In genomic region chr12:52429935-52430334, GRCm38 (mm10) we compare ENCODE assay signal across 28 mouse cellular contexts.
DNase-seq lines count a peak whose midpoint lies in the region; ATAC-seq and TF ChIP-seq lines count a peak whose summit lies in the region.
"Had no signal": no experiment of that assay in that cellular context is flagged by ENCODE, and none has a peak within 500 bp of the region (broad histone marks: within the 10 kb centered on the region; RNA-seq: fewer than 3 reads in every experiment).

No protein-coding gene starts in this region.

- no peaks in the 10 kb centered on the region for H3K36me3 ChIP-seq in forebrain, postnatal 0 days (ENCODE audit: insufficient read depth)
- no peaks in the 10 kb centered on the region for H3K36me3 ChIP-seq in forebrain, embryonic 11.5 days (ENCODE audit: control insufficient read depth, insufficient read depth, low read length)
- H3K36me3 ChIP-seq: embryonic facial prominence, embryonic 13.5 days; forebrain, embryonic 10.5 days; heart, embryonic 10.5 days; heart, embryonic 15.5 days; kidney, embryonic 15.5 days; limb, embryonic 13.5 days; lung, embryonic 15.5 days; midbrain, embryonic 10.5 days; neural tube, embryonic 13.5 days; stomach, embryonic 15.5 days had no signal

- no peak overlapping the region for H3K27ac ChIP-seq in forebrain, postnatal 0 days (ENCODE audit: low read depth, low read length)
- no peak overlapping the region for H3K27ac ChIP-seq in forebrain, embryonic 11.5 days (ENCODE audit: low read depth, low read length)
- peak overlapping the region; percentile 47; the same call in 1 of the 2 replicates for H3K27ac ChIP-seq in layer of hippocampus, adult 2 months
- peak overlapping the region; percentile 27; the same call in 1 of the 2 replicates for H3K27ac ChIP-seq in olfactory bulb, adult 2 months (ENCODE audit: insufficient read depth, low read depth, low read length)
- H3K27ac ChIP-seq: embryonic facial prominence, embryonic 13.5 days; forebrain, embryonic 10.5 days; heart, embryonic 10.5 days; heart, embryonic 15.5 days; hindbrain, embryonic 14.5 days; kidney, embryonic 15.5 days; limb, embryonic 13.5 days; lung, embryonic 15.5 days; midbrain, embryonic 10.5 days; neural tube, embryonic 13.5 days; stomach, embryonic 15.5 days had no signal

- TF ChIP-seq CTCF in forebrain, postnatal 0 days (IDR thresholded peaks at IDR 0.05; ENCODE audit: low read depth): no peak
- no peak for TF ChIP-seq CTCF in layer of hippocampus, adult 2 months (conservative IDR thresholded peaks at IDR 0.05)
- no peak for TF ChIP-seq CTCF in olfactory bulb, adult 2 months (IDR thresholded peaks at IDR 0.05; ENCODE audit: insufficient read depth, low read depth, low read length)

- no peak for TF ChIP-seq POLR2A in olfactory bulb, adult 2 months (IDR thresholded peaks at IDR 0.05; ENCODE audit: insufficient read depth, low read depth, low read length)

- H3K4me3 ChIP-seq in forebrain, postnatal 0 days (ENCODE audit: low read depth, low read length): no peak overlapping the region
- H3K4me3 ChIP-seq in forebrain, embryonic 11.5 days (ENCODE audit: low read depth, low read length): no peak overlapping the region
- H3K4me3 ChIP-seq in layer of hippocampus, adult 2 months: no peak overlapping the region
- no peak overlapping the region for H3K4me3 ChIP-seq in olfactory bulb, adult 2 months (ENCODE audit: insufficient read depth, low read depth, low read length)
- H3K4me3 ChIP-seq: embryonic facial prominence, embryonic 13.5 days; forebrain, embryonic 10.5 days; heart, embryonic 10.5 days; heart, embryonic 15.5 days; kidney, embryonic 15.5 days; limb, embryonic 13.5 days; lung, embryonic 15.5 days; midbrain, embryonic 10.5 days; neural tube, embryonic 13.5 days; stomach, embryonic 15.5 days had no signal

- no peaks in the 10 kb centered on the region for H3K9me3 ChIP-seq in forebrain, postnatal 0 days (ENCODE audit: low read length)
- H3K9me3 ChIP-seq in forebrain, embryonic 11.5 days (ENCODE audit: control insufficient read depth, low read length): no peaks in the 10 kb centered on the region
- H3K9me3 ChIP-seq: embryonic facial prominence, embryonic 13.5 days; forebrain, embryonic 10.5 days; heart, embryonic 10.5 days; heart, embryonic 15.5 days; kidney, embryonic 15.5 days; limb, embryonic 13.5 days; lung, embryonic 15.5 days; midbrain, embryonic 10.5 days; neural tube, embryonic 13.5 days; stomach, embryonic 15.5 days had no signal

- intact Hi-C loops in left cerebral cortex, postnatal 25 days (cut with DNase I): no loop called here
- intact Hi-C loops in left cerebral cortex, postnatal 4 days (cut with DNase I): no loop called here

- ATAC-seq in forebrain, postnatal 0 days: peak; percentile 73
- ATAC-seq in forebrain, embryonic 11.5 days (replicated peaks; ENCODE audit: low FRiP score): no peak
- ATAC-seq: midbrain, embryonic 16.5 days had no signal

- H3K4me2 ChIP-seq in forebrain, postnatal 0 days (ENCODE audit: low read depth): no peak overlapping the region
- no peak overlapping the region for H3K4me2 ChIP-seq in forebrain, embryonic 11.5 days (ENCODE audit: low read depth, low read length, severe bottlenecking)
- H3K4me2 ChIP-seq: embryonic facial prominence, embryonic 13.5 days; heart, embryonic 15.5 days; hindbrain, embryonic 14.5 days; kidney, embryonic 15.5 days; limb, embryonic 13.5 days; liver, embryonic 11.5 days; lung, embryonic 15.5 days; neural tube, embryonic 13.5 days; stomach, embryonic 15.5 days had no signal

- no peaks in the 10 kb centered on the region for H3K4me1 ChIP-seq in forebrain, postnatal 0 days (ENCODE audit: insufficient read depth)
- no peaks in the 10 kb centered on the region for H3K4me1 ChIP-seq in forebrain, embryonic 11.5 days (replicated peaks; ENCODE audit: control insufficient read depth, insufficient read depth, low read length)
- H3K4me1 ChIP-seq in olfactory bulb, adult 2 months (ENCODE audit: control insufficient read depth, insufficient read depth, low read length): peaks cover 5% of the 10 kb centered on the region; the same call in 1 of the 2 replicates
- H3K4me1 ChIP-seq: embryonic facial prominence, embryonic 13.5 days; heart, embryonic 10.5 days; kidney, embryonic 15.5 days; limb, embryonic 13.5 days; lung, embryonic 15.5 days; stomach, embryonic 15.5 days had no signal

- 48% methylated on average over 5 of the region's 5 CpGs for WGBS in forebrain, postnatal 0 days
- WGBS in forebrain, embryonic 11.5 days: 73% methylated on average over 5 of the region's 5 CpGs
- 53% methylated on average over 5 of the region's 5 CpGs for WGBS in olfactory bulb, adult 2 months

- no peak overlapping the region for H3K9ac ChIP-seq in forebrain, postnatal 0 days
- no peak overlapping the region for H3K9ac ChIP-seq in forebrain, embryonic 11.5 days (ENCODE audit: low read length)
- H3K9ac ChIP-seq: embryonic facial prominence, embryonic 13.5 days; heart, embryonic 15.5 days; hindbrain, embryonic 14.5 days; kidney, embryonic 15.5 days; limb, embryonic 13.5 days; lung, embryonic 15.5 days; neural tube, embryonic 13.5 days; stomach, embryonic 15.5 days had no signal

- no peaks in the 10 kb centered on the region for H3K27me3 ChIP-seq in forebrain, postnatal 0 days (ENCODE audit: insufficient read depth, low read length)
- H3K27me3 ChIP-seq in forebrain, embryonic 11.5 days (ENCODE audit: control insufficient read depth, insufficient read depth, low read length): no peaks in the 10 kb centered on the region
- H3K27me3 ChIP-seq: embryonic facial prominence, embryonic 13.5 days; heart, embryonic 15.5 days; kidney, embryonic 15.5 days; limb, embryonic 13.5 days; lung, embryonic 15.5 days; neural tube, embryonic 13.5 days; stomach, embryonic 15.5 days had no signal

- peak; percentile 23 for DNase-seq in forebrain, postnatal 0 days
- DNase-seq in forebrain, embryonic 11.5 days (ENCODE audit: low spot score): no peak
- peak in 1 of 2 experiments; percentile 41 for DNase-seq in layer of hippocampus, adult 2 months (ENCODE audit: low spot score in 2 of 2)
- DNase-seq in layer of hippocampus, adult 18-20 months (ENCODE audit: low spot score in 2 of 2): no peak
- peak; percentile 15 to 42 for DNase-seq in left cerebral cortex, postnatal 25 days (ENCODE audit: low spot score in 2 of 2)
- DNase-seq in left cerebral cortex, postnatal 4 days: no peak
- DNase-seq: adrenal gland, postnatal 25 days; cerebellum, adult 18-20 months; cerebellum, postnatal 10 days; gastrocnemius, postnatal 25 days; heart, postnatal 36 days; kidney, adult 18-20 months; kidney, postnatal 25 days; right cerebral cortex, postnatal 25 days had no signal

Comparison
In these comparisons a context has a peak if more than half of its experiments do, and no peak if none do; other contexts are left out.
1. DNase-seq: peak in forebrain, postnatal 0 days (single experiment) and left cerebral cortex, postnatal 25 days (2 of 2); none in forebrain, embryonic 11.5 days (single experiment), layer of hippocampus, adult 18-20 months (0 of 2) and left cerebral cortex, postnatal 4 days (single experiment).
2. H3K27ac ChIP-seq: peak in layer of hippocampus, adult 2 months (single experiment) and olfactory bulb, adult 2 months (single experiment); none in forebrain, postnatal 0 days (single experiment) and forebrain, embryonic 11.5 days (single experiment).